Mouse (Mus musculus) CH12.LX (cell line): ENCODE results near the gene Sox10. TPM values are rescaled to one million over a fixed set of nuclear protein-coding genes. Genes with fewer than 3 reads are reported as not detected.

Experiments used
- DNase-seq: peaks from one replicate; pipeline ENCODE4 v3.0.0-alpha.2; 2013; ENCODE audit errors: extremely low read depth
- H3K27ac ChIP-seq: 2 replicates; pipeline ENCODE4 v1.5.1; 2012; ENCODE audit warnings: low read depth, mild to moderate bottlenecking, control low read depth, moderate library complexity; ENCODE audit not compliant: insufficient read depth
- H3K27me3 ChIP-seq: replicated peaks from 2 replicates; pipeline ENCODE3; 2012; ENCODE audit warnings: inconsistent platforms
- H3K36me3 ChIP-seq, 2 experiments: replicated peaks in 1 of 2; 2 replicates each; pipeline versions ENCODE3 to v1.6.1; 2012; ENCODE audit warnings: inconsistent platforms in 1 of 2, low read length in 1 of 2, mild to moderate bottlenecking in 1 of 2, mixed read lengths in 1 of 2, moderate library complexity in 1 of 2; ENCODE audit not compliant: control insufficient read depth in 1 of 2, insufficient read depth in 1 of 2
- H3K4me1 ChIP-seq, 2 experiments: 2 replicates each; pipeline ENCODE4 v1.6.1; 2012; ENCODE audit warnings: inconsistent platforms in 1 of 2, moderate library complexity in 1 of 2; ENCODE audit not compliant: insufficient read depth in 2 of 2, control insufficient read depth in 1 of 2
- H3K4me2 ChIP-seq: 2 replicates; pipeline ENCODE4 v1.6.1; 2012; ENCODE audit warnings: low read depth, mild to moderate bottlenecking, control low read depth; ENCODE audit not compliant: poor library complexity, insufficient read depth, severe bottlenecking
- H3K4me3 ChIP-seq, 3 experiments: fragments of 150-350 bp in 1 of 3; sonication (generic) in 1 of 3; replicated peaks in 1 of 3; 2 replicates each; pipeline versions ENCODE3 to v1.5.1; 2011 to 2012; ENCODE audit warnings: low read depth in 2 of 3, low read length in 2 of 3, mild to moderate bottlenecking in 2 of 3, moderate library complexity in 2 of 3, control low read depth in 1 of 3, improper control_type of control experiment in 1 of 3, inconsistent platforms in 1 of 3, mixed read lengths in 1 of 3; ENCODE audit not compliant: poor library complexity in 1 of 3
- H3K79me2 ChIP-seq: replicated peaks from 2 replicates; pipeline ENCODE4 v1.6.1; 2012; ENCODE audit warnings: mild to moderate bottlenecking, moderate library complexity; ENCODE audit not compliant: control insufficient read depth, poor library complexity, insufficient read depth, severe bottlenecking; ENCODE audit errors: extremely low read depth
- H3K9ac ChIP-seq: 2 replicates; pipeline ENCODE4 v1.6.1; 2012; ENCODE audit warnings: low read depth, mild to moderate bottlenecking, control low read depth, moderate library complexity; ENCODE audit not compliant: insufficient read depth
- H3K9me3 ChIP-seq: replicated peaks from 2 replicates; pipeline ENCODE3; 2012; ENCODE audit warnings: low read length, inconsistent platforms, mixed read lengths
- CHD1 ChIP-seq: IDR thresholded peaks from 2 replicates; pipeline ENCODE4 v1.6.1; 2012; ENCODE audit warnings: low read depth, low read length, improper control_type of control experiment, inconsistent platforms
- CHD2 ChIP-seq: IDR thresholded peaks from 2 replicates; pipeline ENCODE4 v1.6.1; 2011; ENCODE audit warnings: low read length, improper control_type of control experiment
- CTCF ChIP-seq, 2 experiments: IDR thresholded peaks in 1 of 2; conservative IDR thresholded peaks in 1 of 2; 2 replicates each; pipeline ENCODE4 v1.5.1; 2011 to 2012; ENCODE audit warnings: low read depth in 2 of 2, low read length in 2 of 2, improper control_type of control experiment in 1 of 2, inconsistent platforms in 1 of 2, mild to moderate bottlenecking in 1 of 2, moderate library complexity in 1 of 2
- E2F4 ChIP-seq: IDR thresholded peaks from 2 replicates; pipeline ENCODE4 v1.6.1; 2011; ENCODE audit warnings: low read depth, low read length, improper control_type of control experiment; ENCODE audit not compliant: insufficient replicate concordance
- EP300 ChIP-seq: IDR thresholded peaks from 2 replicates; pipeline ENCODE4 v1.6.1; 2011; ENCODE audit warnings: low read length, improper control_type of control experiment
- ETS1 ChIP-seq: conservative IDR thresholded peaks from 2 replicates; pipeline ENCODE4 v1.6.1; 2012; ENCODE audit warnings: low read depth, mild to moderate bottlenecking, inconsistent platforms, low read length, improper control_type of control experiment, moderate library complexity
- HCFC1 ChIP-seq: IDR thresholded peaks from 2 replicates; pipeline ENCODE4 v1.6.1; 2012; ENCODE audit warnings: low read depth, mild to moderate bottlenecking, inconsistent platforms, low read length, improper control_type of control experiment
- IRF4 ChIP-seq: IDR thresholded peaks from 2 replicates; pipeline ENCODE4 v1.6.1; 2014; ENCODE audit warnings: low read depth, mild to moderate bottlenecking, inconsistent platforms, low read length, improper control_type of control experiment
- JUN ChIP-seq: IDR thresholded peaks from 2 replicates; pipeline ENCODE4 v1.6.1; 2011; ENCODE audit warnings: low read depth, mild to moderate bottlenecking, low read length, improper control_type of control experiment, moderate library complexity; ENCODE audit not compliant: insufficient read depth
- MAFK ChIP-seq: IDR thresholded peaks from 2 replicates; pipeline ENCODE4 v1.6.1; 2011; ENCODE audit warnings: low read length, improper control_type of control experiment; ENCODE audit not compliant: insufficient replicate concordance
- MAX ChIP-seq: IDR thresholded peaks from 2 replicates; pipeline ENCODE4 v1.6.1; 2011; ENCODE audit warnings: low read length, improper control_type of control experiment
- MAZ ChIP-seq: IDR thresholded peaks from 2 replicates; pipeline ENCODE4 v1.6.1; 2012; ENCODE audit warnings: low read depth, mild to moderate bottlenecking, inconsistent platforms, low read length, improper control_type of control experiment, moderate library complexity
- MYC ChIP-seq: IDR thresholded peaks from 2 replicates; pipeline ENCODE4 v1.6.1; 2011; ENCODE audit warnings: low read depth, mild to moderate bottlenecking, improper control_type of control experiment, low read length
- NELFE ChIP-seq: IDR thresholded peaks from 2 replicates; pipeline ENCODE4 v1.6.1; 2011; ENCODE audit warnings: low read depth, low read length, improper control_type of control experiment
- POLR2AphosphoS2 ChIP-seq: IDR thresholded peaks from 2 replicates; pipeline ENCODE4 v1.6.1; 2011; ENCODE audit warnings: low read depth, low read length, improper control_type of control experiment
- RAD21 ChIP-seq: IDR thresholded peaks from 2 replicates; pipeline ENCODE4 v1.6.1; 2011; ENCODE audit warnings: low read depth, mild to moderate bottlenecking, low read length, improper control_type of control experiment, moderate library complexity
- RCOR1 ChIP-seq: conservative IDR thresholded peaks from 2 replicates; pipeline ENCODE4 v1.6.1; 2012; ENCODE audit warnings: low read depth, mild to moderate bottlenecking, inconsistent platforms, low read length, improper control_type of control experiment
- SIN3A ChIP-seq: IDR thresholded peaks from 2 replicates; pipeline ENCODE4 v1.6.1; 2012; ENCODE audit warnings: low read length, improper control_type of control experiment, inconsistent platforms
- SMC3 ChIP-seq: IDR thresholded peaks from 2 replicates; pipeline ENCODE4 v1.6.1; 2011; ENCODE audit warnings: low read depth, low read length, improper control_type of control experiment
- TBP ChIP-seq: conservative IDR thresholded peaks from 2 replicates; pipeline ENCODE4 v1.6.1; 2011; ENCODE audit warnings: low read depth, low read length, improper control_type of control experiment
- UBTF ChIP-seq: IDR thresholded peaks from 2 replicates; pipeline ENCODE4 v1.6.1; 2012; ENCODE audit warnings: low read depth, mild to moderate bottlenecking, inconsistent platforms, low read length, improper control_type of control experiment, moderate library complexity
- USF1 ChIP-seq: IDR thresholded peaks from 2 replicates; pipeline ENCODE4 v1.6.1; 2014; ENCODE audit warnings: low read depth, mild to moderate bottlenecking, inconsistent platforms, low read length, improper control_type of control experiment
- USF2 ChIP-seq: conservative IDR thresholded peaks from 2 replicates; pipeline ENCODE4 v1.6.1; 2011; ENCODE audit warnings: low read depth, low read length, improper control_type of control experiment
- ZC3H11A ChIP-seq: IDR thresholded peaks from 2 replicates; pipeline ENCODE4 v1.6.1; 2012; ENCODE audit warnings: low read depth, mild to moderate bottlenecking, inconsistent platforms, low read length, improper control_type of control experiment
- ZNF384 ChIP-seq: IDR thresholded peaks from 2 replicates; pipeline ENCODE4 v1.6.1; 2012; ENCODE audit warnings: low read depth, low read length, improper control_type of control experiment, inconsistent platforms
- dilution Hi-C: fragments of 300-500 bp; cut with MboI; formaldehyde crosslinking; loops from 2 replicates; pipeline ENCODE4 v1.14.3; 2020; ENCODE audit warnings: low sequenced_read_pairs; ENCODE audit not compliant: extremely low pct_unique_long_range_greater_than_20kb, extremely low pct_ligation_motif_present
- in situ Hi-C: fragments of 300-500 bp; cut with MboI; formaldehyde crosslinking; loops from 3 replicates; pipeline ENCODE4 v1.14.3; 2019; ENCODE audit warnings: low sequenced_read_pairs, low pct_ligation_motif_present, low pct_unique_long_range_greater_than_20kb, mixed read lengths
- polyA plus RNA-seq: library from polyadenylated mRNA; unstranded; fragments of >175 nt; gene quantifications from 2 replicates; pipeline ENCODE4 v1.2.1, GENCODE M21; 2012; ENCODE audit warnings: low read depth; ENCODE audit not compliant: insufficient read length
- total RNA-seq, 2 experiments: library from RNA; depleted of rRNA; stranded (reverse); fragments of 300-350 nt in 1 of 2; fragments of >200 nt in 1 of 2; gene quantifications; 2 replicates each; pipeline ENCODE4 v1.2.3; 2012 to 2014

Sox10 gene
- total and polyA plus RNA-seq, 3 experiments = 0.08 TPM; not detected in 2

DNA sequence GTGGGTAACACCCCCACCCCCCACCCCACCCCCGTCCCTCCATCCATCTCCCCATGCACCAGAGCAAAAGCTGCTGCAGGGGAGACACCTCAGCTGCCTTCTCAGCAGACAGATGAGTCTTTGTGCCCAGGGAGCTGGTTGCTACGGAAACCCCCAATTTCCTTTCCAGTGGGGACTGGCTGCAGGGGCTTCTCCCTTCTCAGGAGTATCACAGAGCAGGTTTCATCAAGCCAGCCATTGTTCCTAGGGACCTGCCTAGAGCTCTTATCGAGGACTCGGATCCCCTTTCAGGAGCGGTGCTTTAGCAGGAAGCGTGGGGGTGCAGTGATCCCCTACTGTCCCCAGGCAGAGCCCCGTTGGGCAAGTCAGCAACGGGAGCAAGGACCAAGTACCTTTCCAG, 13.2 kb downstream of the Sox10 start:
- Histone ChIP-seq H3K9me3 (no peaks in the 10 kb centered on the region), H3K4me2 (no peak overlapping the region), H3K27me3 (peaks cover 13% of the 10 kb centered on the region), H3K9ac (no peak overlapping the region), H3K79me2 (no peaks in the 10 kb centered on the region), H3K4me1 (no peaks in the 10 kb centered on the region), H3K36me3 (peaks cover 48 to 67% of the 10 kb centered on the region in 2 experiments), H3K4me3 (no peak overlapping the region), H3K27ac (no peak overlapping the region)
- dilution Hi-C loops = no loop called here
- in situ Hi-C loops = no loop called here
- TF ChIP-seq CHD1 = no peak
- no peak for TF ChIP-seq USF1
- no peak for TF ChIP-seq MAZ
- no peak for TF ChIP-seq MYC
- TF ChIP-seq E2F4 = no peak
- TF ChIP-seq RCOR1 = no peak
- TF ChIP-seq JUN = no peak
- no peak for TF ChIP-seq ZC3H11A
- no peak for TF ChIP-seq UBTF
- TF ChIP-seq NELFE = no peak
- TF ChIP-seq ZNF384 = no peak
- TF ChIP-seq MAX = no peak
- TF ChIP-seq CHD2 = no peak
- no peak for TF ChIP-seq IRF4
- no peak for TF ChIP-seq SIN3A
- no peak for TF ChIP-seq TBP
- no peak for TF ChIP-seq USF2
- TF ChIP-seq EP300 = no peak
- TF ChIP-seq ETS1 = no peak
- no peak for DNase-seq

DNA sequence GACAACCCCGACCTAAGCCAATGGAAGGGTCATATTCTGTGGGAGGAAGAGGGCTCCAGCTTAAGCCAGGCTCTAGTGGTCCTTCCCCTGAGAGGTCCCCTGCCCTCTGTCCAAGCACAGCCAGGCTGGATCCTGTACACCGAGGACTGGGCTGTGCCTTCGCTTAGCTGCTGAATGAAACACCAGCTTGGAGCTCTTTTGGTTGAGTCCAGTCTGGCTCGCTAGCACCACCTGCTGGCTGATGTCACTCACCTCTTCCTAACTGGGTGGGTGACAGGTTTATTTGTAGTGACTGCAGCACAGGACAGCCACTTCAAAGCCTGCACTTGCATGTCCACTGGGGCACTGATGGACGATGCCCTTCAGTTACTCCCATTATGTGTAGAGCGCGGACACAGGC, 16.5 kb downstream of the Sox10 start:
- no peak overlapping the region for H3K9ac ChIP-seq
- in situ Hi-C loops = no loop called here
- no peaks in the 10 kb centered on the region for H3K27me3 ChIP-seq
- peaks cover 75 to 96% of the 10 kb centered on the region in 2 experiments for H3K36me3 ChIP-seq
- H3K4me1 ChIP-seq = peaks cover 0 to 14% of the 10 kb centered on the region in 2 experiments; a peak in 1 of 4 replicates
- peaks cover 8% of the 10 kb centered on the region for H3K79me2 ChIP-seq
- H3K4me2 ChIP-seq = no peak overlapping the region
- dilution Hi-C loops = no loop called here
- TF ChIP-seq SMC3 (peak; percentile 57), CTCF (conservative IDR thresholded peaks at IDR 0.05 in 1 of 2, IDR thresholded peaks at IDR 0.05 in 1 of 2; ENCODE audit: low read depth in 2 of 2, low read length in 2 of 2) (peak; percentile 82 to 86), POLR2AphosphoS2 (no peak), NELFE (peak; percentile 34; the same call in 1 of the 2 replicates), RAD21 (peak; percentile 59), TBP (no peak), HCFC1 (no peak), MAFK (no peak)
- H3K27ac ChIP-seq = no peak overlapping the region
- DNase-seq = peak; percentile 82
- H3K4me3 ChIP-seq = no peak overlapping the region
- no peaks in the 10 kb centered on the region for H3K9me3 ChIP-seq
